Mouse (Mus musculus) liver, embryonic 12.5 days (tissue): ENCODE data around the gene Bcl2l13. TPM values are rescaled to one million over a fixed set of nuclear protein-coding genes. Genes with fewer than 3 reads are reported as not detected.

Experiments used
- ATAC-seq: fragments of 200-750 bp; cut with Nextera tagmentation; 2 replicates; pipeline ENCODE4 v1.8.0; 2017; ENCODE audit warnings: moderate number of reproducible peaks, mild to moderate bottlenecking, moderate library complexity
- H3K27ac ChIP-seq: fragments of 300-500 bp; sonication (generic); 2 replicates; pipeline ENCODE4 v1.5.1; 2016; ENCODE audit warnings: mild to moderate bottlenecking
- H3K27me3 ChIP-seq: fragments of 300-500 bp; sonication (generic); replicated peaks from 2 replicates; pipeline ENCODE4 v1.6.1; 2016; ENCODE audit warnings: mild to moderate bottlenecking, moderate library complexity
- H3K36me3 ChIP-seq: fragments of 300-500 bp; sonication (generic); 2 replicates; pipeline ENCODE4 v1.6.1; 2016; ENCODE audit warnings: mild to moderate bottlenecking, moderate library complexity
- H3K4me1 ChIP-seq: fragments of 300-500 bp; sonication (generic); 2 replicates; pipeline ENCODE4 v1.6.1; 2016
- H3K4me2 ChIP-seq: fragments of 300-500 bp; sonication (generic); 2 replicates; pipeline ENCODE4 v1.6.1; 2016; ENCODE audit warnings: mild to moderate bottlenecking, moderate library complexity
- H3K4me3 ChIP-seq: fragments of 300-500 bp; sonication (generic); 2 replicates; pipeline ENCODE4 v1.5.1; 2016; ENCODE audit warnings: mild to moderate bottlenecking, moderate library complexity
- H3K9ac ChIP-seq: fragments of 300-500 bp; sonication (generic); 2 replicates; pipeline ENCODE4 v1.6.1; 2016; ENCODE audit warnings: mild to moderate bottlenecking, moderate library complexity
- H3K9me3 ChIP-seq: fragments of 300-500 bp; sonication (generic); replicated peaks from 2 replicates; pipeline ENCODE4 v1.6.1; 2016; ENCODE audit warnings: mild to moderate bottlenecking, moderate library complexity
- WGBS: fragments of 180-500 bp; shearing (Covaris S2); methylation state at CpG from one replicate; pipeline ENCODE4 v1.1.7; 2016; ENCODE audit not compliant: insufficient replicate concordance; 5-methylcytosine and 5-hydroxymethylcytosine counted together
- polyA plus RNA-seq: library from polyadenylated mRNA; unstranded; fragments of >200 nt; fragmentation: Nextera tagmentation; extraction: Ambion mirVana; gene quantifications from 2 replicates; pipeline ENCODE4 v1.2.1, GENCODE M21; 2016

Gene Bcl2l13
- 50.3 and 50.6 TPM in 2 replicates for polyA plus RNA-seq

DNA sequence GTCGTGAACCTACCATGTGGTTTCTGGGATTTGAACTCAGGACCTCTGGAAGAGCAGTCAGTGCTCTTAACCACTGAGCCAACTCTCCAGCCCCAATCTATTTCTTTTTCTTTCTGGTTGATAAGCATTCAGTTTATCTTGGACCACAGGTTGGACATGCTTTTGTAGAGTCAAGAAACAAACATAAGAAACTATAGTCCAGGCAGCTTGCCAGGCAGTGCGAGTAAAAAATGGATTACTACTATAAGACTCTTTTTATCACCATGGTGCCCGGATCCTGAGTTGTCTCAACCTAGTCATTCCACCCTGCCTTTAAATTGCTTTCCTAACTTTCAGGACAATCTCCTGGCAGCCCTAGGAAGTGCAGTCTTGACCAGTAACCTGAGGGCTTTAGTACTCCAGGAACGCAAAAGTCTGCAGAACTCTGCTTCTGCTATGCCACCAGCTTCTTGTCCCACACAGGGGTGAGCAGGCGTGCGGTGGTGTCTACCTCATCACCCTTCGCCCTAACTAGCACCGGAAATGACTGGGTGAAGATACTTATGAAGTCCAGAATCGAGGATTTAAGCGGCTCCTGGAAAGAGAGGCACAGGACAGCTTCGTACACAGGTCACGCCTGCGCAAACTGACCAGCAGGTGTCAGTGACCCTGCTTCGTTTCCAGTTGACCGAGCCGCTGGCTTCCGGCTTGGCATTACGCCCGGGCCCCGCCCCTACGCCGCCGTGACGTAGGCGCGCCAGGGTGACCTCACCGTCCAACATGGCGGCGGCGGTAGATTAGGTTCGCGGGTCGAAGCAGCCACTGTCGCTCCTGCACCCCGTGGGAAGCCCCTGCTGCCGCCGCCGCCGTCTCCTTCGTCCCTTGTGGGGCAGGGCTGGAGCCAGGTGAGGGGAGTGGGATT, at the start of gene Bcl2l13:
Bcl2l13 (plus strand) TSS at position 739 of the 901 bp plus-strand sequence.
- H3K36me3 ChIP-seq: peaks cover 23% of the 10 kb centered on the region
- H3K27me3 ChIP-seq: no peaks in the 10 kb centered on the region
- 2% methylated on average over 40 of the region's 40 CpGs for WGBS
- H3K4me3 ChIP-seq: peak within 1 kb of the TSS; percentile 85
- peaks cover 77% of the 10 kb centered on the region for H3K4me1 ChIP-seq
- ATAC-seq: peak; percentile 76
- peak within 1 kb of the TSS; percentile 98 for H3K9ac ChIP-seq
- no peaks in the 10 kb centered on the region for H3K9me3 ChIP-seq
- peak within 1 kb of the TSS; percentile 74 for H3K4me2 ChIP-seq
- peak within 1 kb of the TSS; percentile 97 for H3K27ac ChIP-seq

- Histone ChIP-seq H3K4me2 (no peak overlapping the region), H3K9ac (no peak overlapping the region), H3K4me3 (no peak overlapping the region), H3K36me3 (peaks cover 32% of the 10 kb centered on the region), H3K4me1 (peaks cover 82% of the 10 kb centered on the region), H3K9me3 (no peaks in the 10 kb centered on the region), H3K27ac (0 out of 2 replicates have a peak overlapping the region, but pooled peaks have one; percentile 4), H3K27me3 (no peaks in the 10 kb centered on the region)
- ATAC-seq: no peak
- WGBS: 80% methylated on average over 5 of the region's 5 CpGs
Measured at GRCm38 (mm10) chr6:120788068-120788607, 47.9 kb upstream of the Bcl2l13 start.

DNA sequence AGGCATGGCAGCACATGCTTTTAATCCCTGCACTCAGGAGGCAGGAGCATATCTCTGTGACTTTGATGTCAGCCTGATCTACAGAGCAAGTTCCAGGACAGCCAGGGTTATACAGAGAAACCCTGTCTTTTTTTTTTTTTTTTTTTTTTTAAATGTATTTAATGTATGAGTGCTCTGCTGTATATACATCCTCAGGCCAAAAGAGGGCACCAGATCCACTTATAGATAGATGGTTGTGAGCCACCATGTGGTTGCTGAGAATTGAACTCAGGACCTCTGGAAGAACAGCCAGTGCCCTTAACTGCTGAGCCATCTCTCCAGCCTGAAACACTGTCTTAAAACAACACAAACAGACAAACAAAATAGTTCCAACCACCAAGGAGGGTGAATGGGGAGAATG, 47.1 kb upstream of the Bcl2l13 start:
- no peak overlapping the region for H3K4me3 ChIP-seq
- peak overlapping the region; percentile 57; the same call in 1 of the 2 replicates for H3K27ac ChIP-seq
- H3K27me3 ChIP-seq: no peaks in the 10 kb centered on the region
- H3K36me3 ChIP-seq: peaks cover 39% of the 10 kb centered on the region
- H3K4me2 ChIP-seq: no peak overlapping the region
- no peak overlapping the region for H3K9ac ChIP-seq
- peaks cover 85% of the 10 kb centered on the region for H3K4me1 ChIP-seq
- H3K9me3 ChIP-seq: no peaks in the 10 kb centered on the region
- ATAC-seq: no peak

- Histone ChIP-seq H3K4me1 (peaks cover 73% of the 10 kb centered on the region), H3K9ac (no peak overlapping the region), H3K4me2 (no peak overlapping the region), H3K9me3 (no peaks in the 10 kb centered on the region), H3K4me3 (no peak overlapping the region), H3K36me3 (peaks cover 52% of the 10 kb centered on the region), H3K27ac (peak overlapping the region; percentile 62), H3K27me3 (no peaks in the 10 kb centered on the region)
- 54% methylated on average over 11 of the region's 11 CpGs for WGBS
- peak; percentile 84 for ATAC-seq
Measured at GRCm38 (mm10) chr6:120790153-120790552, 45.9 kb upstream of the Bcl2l13 start.

DNA sequence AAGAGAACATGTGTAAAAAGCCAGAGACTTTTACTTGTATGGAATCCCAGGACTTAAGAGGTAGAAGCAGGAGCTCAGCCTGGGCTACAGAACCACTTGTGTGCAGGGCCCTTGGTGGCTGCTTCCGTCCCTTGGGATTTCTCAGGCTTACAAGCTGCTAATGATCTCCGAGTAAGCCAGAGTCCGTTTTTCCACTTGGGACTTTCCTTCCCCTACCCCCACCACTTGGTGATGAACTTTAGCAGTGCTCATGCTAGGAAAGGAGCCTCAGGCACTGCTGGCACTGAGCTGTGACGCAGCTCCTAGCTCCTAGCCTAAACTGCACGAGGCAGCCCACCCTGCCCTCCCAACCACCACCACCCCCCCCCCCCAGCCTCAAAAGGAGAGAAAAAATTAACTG, 45.3 kb upstream of the Bcl2l13 start:
- no peak for ATAC-seq
- peaks cover 67% of the 10 kb centered on the region for H3K4me1 ChIP-seq
- peak overlapping the region; percentile 61 for H3K27ac ChIP-seq
- WGBS: 82% methylated on average over 5 of the region's 5 CpGs
- H3K27me3 ChIP-seq: no peaks in the 10 kb centered on the region
- H3K9me3 ChIP-seq: no peaks in the 10 kb centered on the region
- H3K36me3 ChIP-seq: peaks cover 57% of the 10 kb centered on the region
- H3K4me2 ChIP-seq: no peak overlapping the region
- no peak overlapping the region for H3K4me3 ChIP-seq
- H3K9ac ChIP-seq: no peak overlapping the region; the same call in 1 of the 2 replicates

GRCm38 (mm10) chr6:120792947-120793346, 43.1 kb upstream of the Bcl2l13 start:
- no peak for ATAC-seq
- 90% methylated on average over 8 of the region's 8 CpGs for WGBS
- Histone ChIP-seq H3K4me3 (no peak overlapping the region), H3K27ac (no peak overlapping the region), H3K4me2 (no peak overlapping the region), H3K27me3 (no peaks in the 10 kb centered on the region), H3K9me3 (no peaks in the 10 kb centered on the region), H3K36me3 (peaks cover 80% of the 10 kb centered on the region), H3K4me1 (peaks cover 52% of the 10 kb centered on the region), H3K9ac (no peak overlapping the region)

GRCm38 (mm10) chr6:120795422-120796086, 40.5 kb upstream of the Bcl2l13 start:
- Histone ChIP-seq H3K9me3 (no peaks in the 10 kb centered on the region), H3K27ac (no peak overlapping the region), H3K4me1 (peaks cover 38% of the 10 kb centered on the region), H3K4me3 (no peak overlapping the region), H3K4me2 (no peak overlapping the region), H3K27me3 (no peaks in the 10 kb centered on the region), H3K9ac (no peak overlapping the region), H3K36me3 (peaks cover 97% of the 10 kb centered on the region)
- 0 out of 2 replicates have a peak, but pooled peaks have one; percentile 25 for ATAC-seq
- 28% methylated on average over 5 of the region's 5 CpGs for WGBS

DNA sequence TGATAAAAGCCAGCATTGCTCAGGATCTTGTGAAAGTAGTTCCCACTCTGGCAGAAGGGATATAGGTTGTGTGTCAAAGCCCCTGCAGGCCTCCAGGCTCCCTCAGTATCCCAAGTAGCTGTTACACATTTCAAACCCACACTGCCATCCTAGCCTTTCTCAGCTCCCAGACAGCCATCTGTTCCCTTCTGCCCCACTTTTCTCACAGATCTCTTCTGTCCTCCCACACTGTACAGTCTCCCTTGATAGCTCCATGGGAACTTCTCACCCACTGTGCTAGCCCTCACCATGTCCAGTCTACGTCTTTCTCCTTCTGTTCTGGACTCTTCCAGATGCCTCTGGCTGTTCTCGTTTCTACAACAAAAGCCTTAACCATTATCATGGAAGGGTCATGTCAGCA, 39.9 kb upstream of the Bcl2l13 start:
- Histone ChIP-seq H3K9ac (no peak overlapping the region; the same call in 1 of the 2 replicates), H3K27ac (no peak overlapping the region), H3K9me3 (no peaks in the 10 kb centered on the region), H3K4me2 (no peak overlapping the region), H3K4me3 (no peak overlapping the region), H3K27me3 (no peaks in the 10 kb centered on the region), H3K4me1 (peaks cover 33% of the 10 kb centered on the region), H3K36me3 (peaks cover 98% of the 10 kb centered on the region)
- WGBS: 75% methylated on average over 2 of the region's 2 CpGs
- no peak for ATAC-seq

DNA sequence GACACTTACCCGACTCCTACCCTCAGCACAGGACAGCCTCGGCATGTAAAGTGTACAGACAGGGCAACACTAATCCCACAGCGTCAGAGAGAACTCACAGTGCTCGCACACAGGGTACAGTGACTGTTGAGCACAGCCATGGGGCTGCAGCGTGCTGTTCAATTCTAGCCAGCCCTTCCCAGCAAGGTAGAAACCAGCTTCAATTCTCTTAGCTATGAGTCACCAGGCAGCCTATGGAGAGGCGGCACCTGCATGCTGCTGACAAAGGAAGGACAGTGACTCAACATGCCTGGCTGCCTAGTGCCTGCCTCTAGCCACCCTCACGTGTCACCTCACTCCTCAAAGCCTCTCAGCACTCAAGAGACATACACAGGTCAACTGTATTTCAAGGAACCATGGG, 38.0 kb upstream of the Bcl2l13 start:
- 79% methylated on average over 7 of the region's 7 CpGs for WGBS
- no peaks in the 10 kb centered on the region for H3K27me3 ChIP-seq
- H3K9ac ChIP-seq: no peak overlapping the region
- peaks cover 100% of the 10 kb centered on the region for H3K36me3 ChIP-seq
- ATAC-seq: no peak
- H3K9me3 ChIP-seq: no peaks in the 10 kb centered on the region
- peaks cover 14% of the 10 kb centered on the region; the same call in 1 of the 2 replicates for H3K4me1 ChIP-seq
- H3K4me3 ChIP-seq: no peak overlapping the region
- no peak overlapping the region for H3K4me2 ChIP-seq
- no peak overlapping the region for H3K27ac ChIP-seq

DNA sequence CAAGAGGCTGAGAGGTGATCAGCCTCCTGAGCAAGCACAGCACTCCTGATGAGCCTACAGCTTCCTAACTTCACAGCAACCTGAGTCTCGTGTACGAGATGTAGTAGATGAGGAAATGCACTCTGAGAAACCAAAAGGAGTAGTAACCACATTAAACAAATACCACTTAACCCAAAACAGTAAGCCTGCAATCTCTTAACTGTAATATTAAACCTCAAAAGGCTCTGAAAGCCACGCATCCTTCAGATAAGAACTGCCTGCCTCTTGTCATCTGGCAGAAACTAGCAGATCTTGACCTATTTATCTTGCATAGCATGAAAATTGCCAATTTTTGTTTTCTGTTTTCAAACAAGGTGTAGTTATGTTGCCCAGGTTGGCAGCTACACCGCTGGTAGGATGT, 37.1 kb upstream of the Bcl2l13 start:
- 79% methylated on average over 4 of the region's 4 CpGs for WGBS
- Histone ChIP-seq H3K27me3 (no peaks in the 10 kb centered on the region), H3K4me1 (peaks cover 9% of the 10 kb centered on the region; the same call in 1 of the 2 replicates), H3K27ac (no peak overlapping the region), H3K9ac (no peak overlapping the region), H3K4me3 (no peak overlapping the region), H3K4me2 (no peak overlapping the region), H3K9me3 (no peaks in the 10 kb centered on the region), H3K36me3 (peaks cover 100% of the 10 kb centered on the region)
- no peak for ATAC-seq

DNA sequence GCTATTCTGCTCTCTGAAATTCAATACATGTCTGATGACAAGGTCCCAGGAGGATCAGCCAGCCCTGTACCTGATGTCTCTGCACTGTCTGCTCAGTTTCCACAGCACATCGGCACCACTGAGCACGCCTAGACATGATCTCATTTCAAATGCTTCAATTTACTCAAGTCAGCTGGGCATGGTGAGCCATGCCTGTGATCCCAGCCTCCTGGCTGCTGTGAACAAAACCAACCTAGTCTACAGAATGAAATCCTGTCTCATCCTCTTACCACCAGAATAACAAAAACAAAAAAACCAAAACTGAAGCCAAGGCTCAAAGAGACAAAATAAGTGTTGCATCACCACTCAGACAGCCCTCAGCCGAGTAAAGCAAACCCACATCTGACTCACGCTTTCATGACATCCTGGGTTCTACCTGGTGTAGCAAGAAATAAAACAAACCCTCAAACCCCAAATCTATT, 36.4 kb upstream of the Bcl2l13 start:
- Histone ChIP-seq H3K4me1 (peaks cover 11% of the 10 kb centered on the region; the same call in 1 of the 2 replicates), H3K9me3 (no peaks in the 10 kb centered on the region), H3K4me3 (no peak overlapping the region), H3K27ac (no peak overlapping the region), H3K9ac (no peak overlapping the region), H3K4me2 (no peak overlapping the region), H3K36me3 (peaks cover 100% of the 10 kb centered on the region), H3K27me3 (no peaks in the 10 kb centered on the region)
- 87% methylated on average over 4 of the region's 4 CpGs for WGBS
- no peak for ATAC-seq
